Mouse (Mus musculus) activated CD4-positive, CD25-positive, alpha-beta regulatory T cell, adult 9 weeks (primary cell): Measurements from ENCODE around the gene 0610030E20Rik. TPM values are rescaled to one million over a fixed set of nuclear protein-coding genes. Genes with fewer than 3 reads are reported as not detected.

Source experiments
- polyA plus RNA-seq: library from polyadenylated mRNA; unstranded; fragments of 100-300 nt; shearing (Covaris generic); gene quantifications from one replicate; pipeline ENCODE4 v1.2.1, GENCODE M21; 2017

0610030E20Rik gene
- polyA plus RNA-seq = 41.5 TPM

DNA sequence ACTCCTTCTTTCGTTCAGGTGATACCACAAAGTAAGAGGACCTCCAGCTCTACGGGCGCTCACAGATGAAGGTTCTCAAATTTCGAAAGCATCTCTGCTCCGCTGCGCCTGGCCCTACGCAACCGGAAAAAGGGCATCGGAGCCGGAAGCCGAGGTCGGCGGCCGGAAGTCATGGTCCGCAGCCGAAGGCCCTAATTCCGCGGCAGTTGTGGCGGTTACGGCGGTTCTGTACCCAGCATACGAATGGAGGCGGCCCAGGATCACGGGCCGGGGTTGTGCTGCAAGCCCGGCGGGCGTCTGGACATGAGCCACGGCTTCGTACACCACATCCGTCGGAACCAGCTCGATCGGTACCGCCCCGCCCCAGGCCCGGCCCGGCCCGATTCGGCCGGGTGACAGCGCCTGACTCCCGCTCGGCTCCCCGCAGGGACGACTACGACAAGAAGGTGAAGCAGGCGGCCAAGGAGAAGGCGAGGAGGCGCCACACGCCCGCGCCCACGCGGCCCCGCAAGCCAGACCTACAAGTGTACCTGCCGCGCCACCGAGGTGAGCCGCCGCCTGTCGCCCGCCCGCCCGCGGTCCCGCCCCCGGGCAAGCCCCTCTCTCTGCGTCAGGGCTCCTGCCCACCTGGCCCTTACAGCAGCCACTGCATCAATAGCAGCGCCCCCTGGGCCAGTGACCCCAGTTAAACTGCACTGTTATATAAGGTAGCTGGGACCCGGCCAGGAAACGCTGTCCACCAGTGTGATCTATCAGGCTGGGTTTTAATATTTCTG is at the start of gene 0610030E20Rik:
Gene 0610030E20Rik (plus strand): TSS at position 152 of the 776 bp plus-strand sequence.

DNA sequence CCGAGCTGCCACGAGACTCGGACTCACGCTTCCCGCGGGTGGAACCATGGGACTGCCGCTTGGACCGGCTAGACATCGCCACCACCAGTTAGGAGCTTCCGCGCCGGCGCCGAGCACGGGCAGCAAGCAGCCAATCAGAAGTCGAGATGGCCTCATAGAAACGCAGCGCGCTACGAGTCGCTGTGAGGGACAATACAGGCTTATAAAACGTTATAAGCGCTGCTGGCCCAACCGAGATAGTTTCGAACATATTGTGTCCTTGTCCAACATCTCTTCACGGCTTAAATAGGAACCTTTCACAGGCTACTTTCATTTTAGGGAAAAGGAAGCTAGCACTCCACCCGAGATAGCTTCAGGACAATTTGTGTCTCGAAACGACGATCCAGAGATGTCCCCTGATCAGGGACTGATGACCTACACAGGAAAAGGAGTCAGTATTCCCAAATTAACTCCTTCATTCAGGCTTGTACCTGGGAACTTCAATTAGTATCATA is 2.0 kb upstream of the 0610030E20Rik start, which contains the start of gene Usp39:
Gene Usp39 (minus strand): TSS at position 111 of the 494 bp plus-strand sequence.

DNA sequence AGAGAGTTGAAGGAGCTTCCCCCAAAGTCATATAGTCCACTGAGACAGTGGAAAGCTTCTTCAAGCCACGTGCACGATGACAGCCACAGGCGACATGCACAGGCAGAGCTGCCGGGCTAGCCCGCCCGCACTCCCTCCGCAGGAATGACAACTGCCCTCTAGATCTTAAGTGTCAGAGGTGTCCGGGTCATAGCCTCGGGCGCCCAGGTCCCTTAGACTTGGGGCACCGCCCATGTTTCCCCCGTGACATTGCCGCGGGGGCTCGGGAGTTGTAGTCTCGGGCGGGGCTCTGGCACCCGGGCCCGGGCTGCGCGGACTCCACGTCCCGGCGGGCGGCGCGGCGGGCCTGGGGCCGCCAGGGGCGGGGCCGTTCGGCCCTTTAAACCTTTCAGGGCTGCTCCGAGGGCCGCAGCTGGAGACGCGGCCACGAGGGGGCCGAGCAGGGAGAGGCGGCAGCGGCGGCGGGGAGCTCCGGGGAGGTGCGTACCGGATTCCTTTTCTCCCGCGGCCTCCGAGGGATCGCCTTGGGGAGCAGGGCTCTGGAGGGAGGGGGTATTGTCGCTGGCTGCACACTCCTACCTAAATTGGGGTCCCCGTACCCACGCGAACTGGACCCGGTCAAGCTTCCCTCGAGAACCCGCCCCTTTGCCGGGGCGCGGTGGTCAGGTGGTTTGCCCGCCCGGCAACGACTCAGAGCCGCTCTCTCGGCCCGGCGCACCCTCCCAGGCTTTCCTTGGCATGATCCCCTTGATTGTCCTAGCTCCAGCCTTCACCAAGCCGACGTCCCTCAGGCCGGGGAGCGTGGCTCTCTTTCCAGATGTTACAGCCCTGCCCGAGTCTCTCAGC is 8.2 kb downstream of the 0610030E20Rik start, which contains the start of gene Tmem150a:
Gene Tmem150a (plus strand): TSS at position 382 of the 846 bp plus-strand sequence.

DNA sequence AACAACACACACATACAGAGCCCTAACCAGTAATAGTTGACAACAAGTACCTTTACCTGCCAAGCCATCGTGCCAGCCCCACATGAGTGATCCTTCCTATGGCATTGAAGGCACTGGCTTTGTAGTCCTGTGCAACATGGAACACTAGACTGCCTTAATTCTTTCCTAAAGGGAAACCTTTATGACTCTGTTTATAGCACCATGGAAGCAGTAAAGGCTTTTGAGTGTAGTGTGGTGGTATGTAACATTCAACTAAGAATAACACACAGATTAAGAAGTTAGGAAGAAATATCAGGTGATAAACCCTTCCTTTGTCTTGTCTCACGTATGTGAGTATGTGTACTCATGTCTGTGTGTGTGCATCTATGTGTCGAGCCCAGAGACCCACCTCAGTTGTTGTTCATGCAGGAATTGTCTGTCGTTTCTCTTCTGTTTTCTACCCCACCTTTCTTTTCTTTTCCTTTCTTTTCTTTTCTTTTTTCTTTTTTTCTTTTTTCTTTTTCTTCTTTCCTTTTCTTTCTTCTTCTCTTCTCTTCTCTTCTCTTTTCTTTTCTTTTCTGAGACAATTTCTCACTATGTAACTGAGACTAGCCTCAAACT is 19.8 kb downstream of the 0610030E20Rik start, which contains the start of gene Rnf181:
Gene Rnf181 (minus strand): TSS at position 113 of the 600 bp plus-strand sequence.

DNA sequence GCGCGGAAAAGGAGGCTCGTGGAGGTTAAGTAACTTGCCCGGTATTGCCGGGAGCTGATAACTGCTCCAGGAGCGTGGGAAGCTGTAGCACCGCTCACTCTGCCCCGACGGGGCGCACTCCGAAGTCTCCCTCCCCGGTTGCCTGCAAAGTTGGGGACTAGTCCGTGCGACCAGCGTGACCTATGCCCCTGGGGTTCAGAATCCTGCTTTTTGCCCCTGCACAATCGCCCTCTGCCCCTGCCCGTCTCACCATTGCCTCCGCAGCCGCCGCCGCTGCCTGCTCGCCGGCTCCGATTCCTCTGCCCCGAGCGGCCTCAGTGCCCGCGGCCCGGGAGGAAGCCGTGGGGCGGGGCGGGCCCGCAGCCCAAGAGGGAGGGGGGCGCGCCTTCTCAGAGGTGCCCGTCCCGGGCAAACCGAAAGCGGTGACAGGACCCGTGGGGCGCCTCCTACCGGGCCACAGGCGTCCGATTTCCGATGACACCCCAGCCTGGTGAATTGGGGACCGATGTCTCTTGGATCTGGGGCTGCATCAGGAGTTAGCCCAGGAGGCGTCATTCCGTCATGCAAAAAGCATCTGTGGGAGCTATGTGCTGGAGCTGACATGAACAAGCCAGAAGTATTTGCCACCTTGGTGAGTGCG is 33.1 kb downstream of the 0610030E20Rik start, which contains the start of gene Vamp5:
Gene Vamp5 (minus strand): TSS at position 338 of the 640 bp plus-strand sequence.

DNA sequence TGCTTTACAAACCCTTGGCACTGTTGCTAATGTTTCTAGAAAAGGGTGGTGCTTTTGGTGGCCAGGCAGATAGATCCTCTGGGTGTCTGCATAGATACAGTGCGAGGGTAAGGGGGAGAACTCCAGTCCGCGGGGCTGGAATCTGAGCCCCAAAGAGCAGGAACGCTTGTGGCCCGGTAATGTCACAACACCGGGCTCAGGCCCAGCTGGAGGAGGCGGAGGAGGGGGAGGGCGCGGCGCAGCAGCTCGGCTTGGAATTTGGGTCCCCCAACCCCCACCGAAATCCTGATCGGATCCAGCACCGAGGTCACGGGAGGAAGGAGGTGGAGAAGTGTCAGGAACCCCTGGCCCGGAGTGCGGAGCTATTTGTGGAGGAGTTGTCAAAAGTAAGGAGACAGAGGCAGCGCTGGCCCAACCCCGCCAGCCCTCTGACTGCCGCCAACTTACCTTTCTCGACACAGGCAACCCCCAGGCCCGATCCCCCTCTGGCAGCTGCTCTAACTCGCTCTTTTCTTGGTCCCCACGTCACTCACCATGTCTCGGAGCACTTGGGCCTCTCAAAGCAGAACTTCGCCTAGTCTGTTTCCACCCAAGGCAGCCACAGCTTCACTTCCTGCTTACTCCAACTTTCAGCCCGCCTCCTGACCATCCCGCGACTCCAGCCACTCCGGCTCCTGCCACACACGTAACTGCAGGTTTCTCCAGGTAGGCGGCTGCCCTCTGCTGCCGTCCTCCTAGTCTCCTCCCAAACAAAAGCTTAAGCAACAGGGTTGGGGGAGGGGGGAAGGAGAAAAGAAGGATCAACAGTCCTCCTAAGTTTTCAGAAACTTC is 43.0 kb downstream of the 0610030E20Rik start, which contains the start of gene Vamp8:
Gene Vamp8 (minus strand): TSS at position 763 of the 831 bp plus-strand sequence.

Other genes with a start within 250 kb of the 0610030E20Rik start
- gene St3gal5, start 249.7 kb upstream of the 0610030E20Rik start, polyA plus RNA-seq = 1.4 TPM
- gene Atoh8, start 111.7 kb upstream of the 0610030E20Rik start, polyA plus RNA-seq = not detected
- not detected for gene Sftpb, start 42.7 kb upstream of the 0610030E20Rik start, polyA plus RNA-seq
- gene Usp39, start 2.1 kb upstream of the 0610030E20Rik start, polyA plus RNA-seq = 21.7 TPM
- gene Tmem150a, start 8.1 kb downstream of the 0610030E20Rik start, polyA plus RNA-seq = 0.37 TPM
- 148 TPM for gene Rnf181, start 19.6 kb downstream of the 0610030E20Rik start, polyA plus RNA-seq
- 61.5 TPM for gene Vamp5, start 33.2 kb downstream of the 0610030E20Rik start, polyA plus RNA-seq
- gene Vamp8, start 43.4 kb downstream of the 0610030E20Rik start, polyA plus RNA-seq = 299 TPM
- gene Ggcx, start 67.0 kb downstream of the 0610030E20Rik start, polyA plus RNA-seq = 10.9 TPM
- gene Mat2a, start 92.2 kb downstream of the 0610030E20Rik start, polyA plus RNA-seq = 388 TPM
- gene Sh2d6, start 174.4 kb downstream of the 0610030E20Rik start, polyA plus RNA-seq = not detected
- 690 TPM for gene Capg, start 197.1 kb downstream of the 0610030E20Rik start, polyA plus RNA-seq